Mouse (Mus musculus) T-helper 1 cell (primary cell): Measurements from ENCODE around the gene Dcaf12.

Source experiments
- in situ Hi-C: fragments of 300-600 bp; cut with MboI, MseI; formaldehyde crosslinking; loops from one replicate; pipeline ENCODE4 v1.15.1; 2025; ENCODE audit warnings: high pct_unique_total_duplicates

The Dcaf12 gene

GRCm38 (mm10) chr4:41245408-41245807, 69.3 kb downstream of the Dcaf12 start:
- in situ Hi-C loops = no loop called here
